Mouse (Mus musculus) forebrain, postnatal 0 days (tissue): ENCODE results near the gene Clcn1. TPM values are rescaled to one million over a fixed set of nuclear protein-coding genes. Genes with fewer than 3 reads are reported as not detected.
A peak's percentile ranks its signal among the peaks of the same experiment; 100 is the strongest.

Experiments used
- ATAC-seq: fragments of 200-750 bp; cut with Nextera tagmentation; 2 replicates; pipeline ENCODE4 v1.8.0; 2017; ENCODE audit warnings: mild to moderate bottlenecking, moderate library complexity
- DNase-seq: peaks from one replicate; pipeline ENCODE4 v3.0.0-alpha.2; 2015
- H3K27ac ChIP-seq: fragments of 300-500 bp; sonication (generic); 2 replicates; pipeline ENCODE4 v1.5.1; 2014; ENCODE audit warnings: low read depth, mild to moderate bottlenecking, antibody characterized with exemption, low read length, moderate library complexity, mixed read lengths
- H3K27me3 ChIP-seq: fragments of 300-500 bp; sonication (generic); 2 replicates; pipeline ENCODE4 v1.6.1; 2014; ENCODE audit warnings: mild to moderate bottlenecking, low read length, mixed read lengths; ENCODE audit not compliant: insufficient read depth
- H3K36me3 ChIP-seq: fragments of 300-500 bp; sonication (generic); 2 replicates; pipeline ENCODE4 v1.6.1; 2014; ENCODE audit warnings: mild to moderate bottlenecking, moderate library complexity; ENCODE audit not compliant: insufficient read depth
- H3K4me1 ChIP-seq: fragments of 300-500 bp; sonication (generic); 2 replicates; pipeline ENCODE4 v1.6.1; 2014; ENCODE audit warnings: antibody characterized with exemption; ENCODE audit not compliant: insufficient read depth
- H3K4me2 ChIP-seq: fragments of 300-500 bp; sonication (generic); 2 replicates; pipeline ENCODE4 v1.6.1; 2014; ENCODE audit warnings: low read depth, mild to moderate bottlenecking, moderate library complexity
- H3K4me3 ChIP-seq: fragments of 300-500 bp; sonication (generic); 2 replicates; pipeline ENCODE4 v1.5.1; 2014; ENCODE audit warnings: low read depth, low read length, mixed read lengths
- H3K9ac ChIP-seq: fragments of 300-500 bp; sonication (generic); 2 replicates; pipeline ENCODE4 v1.6.1; 2014; ENCODE audit warnings: mild to moderate bottlenecking
- H3K9me3 ChIP-seq: fragments of 300-500 bp; sonication (generic); 2 replicates; pipeline ENCODE4 v1.6.1; 2016; ENCODE audit warnings: low read length
- CTCF ChIP-seq: sonication (generic); IDR thresholded peaks from 2 replicates; pipeline ENCODE4 v1.5.1; 2016; ENCODE audit warnings: antibody characterized with exemption, control low read depth, low read depth
- WGBS: fragments of 180-500 bp; shearing (Covaris S2); extraction: QIAGEN DNeasy Blood & Tissue Kit; methylation state at CpG from one replicate; pipeline ENCODE4 v1.1.7; 2014; 5-methylcytosine and 5-hydroxymethylcytosine counted together
- polyA plus RNA-seq: library from polyadenylated mRNA; unstranded; fragments of >200 nt; fragmentation: Nextera tagmentation; extraction: Ambion mirVana; gene quantifications from 2 replicates; pipeline ENCODE4 v1.2.1, GENCODE M21; 2015
- total RNA-seq: library from RNA; depleted of rRNA; stranded (reverse); fragments of >200 nt; gene quantifications from 2 replicates; pipeline ENCODE4 v1.2.3, GENCODE M21; 2014

Clcn1 gene
- total and polyA plus RNA-seq, 2 experiments from 2014 or later = 0.74 to 3.3 TPM

DNA sequence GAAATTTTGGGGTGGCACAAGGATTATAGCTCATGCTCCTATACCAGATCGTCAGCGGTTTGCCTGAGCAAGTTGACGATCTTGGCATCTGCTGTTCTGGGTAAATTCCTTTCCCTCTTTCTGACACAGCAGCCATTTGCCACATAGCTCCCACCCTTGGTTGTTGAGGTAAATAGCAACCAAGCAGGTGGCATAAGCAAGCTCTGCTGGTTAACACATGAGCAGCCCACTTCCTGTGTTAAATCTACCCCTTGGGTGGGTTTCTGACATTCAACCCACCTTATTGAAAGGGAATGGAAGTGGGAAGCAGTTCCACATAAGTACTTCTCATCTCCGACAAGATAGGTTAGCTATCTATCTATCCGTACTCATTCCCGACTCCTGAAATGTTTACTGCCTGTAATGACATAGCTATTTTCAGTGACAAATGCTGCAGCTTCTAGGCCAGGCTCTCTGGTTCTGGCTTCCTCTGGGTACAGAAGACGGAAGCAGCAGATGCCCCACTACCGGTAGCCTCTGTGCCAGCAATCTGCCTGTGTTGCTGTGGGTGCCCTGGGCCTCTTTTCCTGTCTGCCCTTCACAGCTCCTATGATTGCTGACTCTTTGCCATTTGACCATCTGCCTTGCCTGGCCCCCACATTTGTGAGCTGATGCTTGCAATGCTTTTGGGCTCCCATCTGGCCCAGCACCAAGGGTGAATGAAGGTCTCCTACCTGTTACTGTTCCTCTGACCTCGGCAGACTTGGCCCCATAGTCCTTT lies 57.1 kb downstream of the Clcn1 start:
- Histone ChIP-seq H3K9ac (no peak overlapping the region), H3K4me1 (no peaks in the 10 kb centered on the region; the same call in 1 of the 2 replicates), H3K27ac (no peak overlapping the region), H3K36me3 (no peaks in the 10 kb centered on the region), H3K4me2 (no peak overlapping the region), H3K9me3 (no peaks in the 10 kb centered on the region), H3K27me3 (no peaks in the 10 kb centered on the region), H3K4me3 (no peak overlapping the region)
- ATAC-seq (peak; percentile 36; the same call in 1 of the 2 replicates), DNase-seq (no peak)
- WGBS = 78% methylated on average over 9 of the region's 9 CpGs
- no peak for TF ChIP-seq CTCF

GRCm38 (mm10) chr6:42344255-42344654 lies 57.8 kb downstream of the Clcn1 start:
- no peak overlapping the region for H3K4me2 ChIP-seq
- WGBS = 88% methylated on average over 1 of the region's 1 CpGs
- no peak for ATAC-seq
- H3K9ac ChIP-seq = no peak overlapping the region
- no peak for TF ChIP-seq CTCF
- H3K9me3 ChIP-seq = no peaks in the 10 kb centered on the region
- no peak overlapping the region for H3K27ac ChIP-seq
- no peaks in the 10 kb centered on the region; the same call in 1 of the 2 replicates for H3K4me1 ChIP-seq
- no peak for DNase-seq
- no peaks in the 10 kb centered on the region for H3K36me3 ChIP-seq
- H3K4me3 ChIP-seq = no peak overlapping the region
- no peaks in the 10 kb centered on the region for H3K27me3 ChIP-seq

DNA sequence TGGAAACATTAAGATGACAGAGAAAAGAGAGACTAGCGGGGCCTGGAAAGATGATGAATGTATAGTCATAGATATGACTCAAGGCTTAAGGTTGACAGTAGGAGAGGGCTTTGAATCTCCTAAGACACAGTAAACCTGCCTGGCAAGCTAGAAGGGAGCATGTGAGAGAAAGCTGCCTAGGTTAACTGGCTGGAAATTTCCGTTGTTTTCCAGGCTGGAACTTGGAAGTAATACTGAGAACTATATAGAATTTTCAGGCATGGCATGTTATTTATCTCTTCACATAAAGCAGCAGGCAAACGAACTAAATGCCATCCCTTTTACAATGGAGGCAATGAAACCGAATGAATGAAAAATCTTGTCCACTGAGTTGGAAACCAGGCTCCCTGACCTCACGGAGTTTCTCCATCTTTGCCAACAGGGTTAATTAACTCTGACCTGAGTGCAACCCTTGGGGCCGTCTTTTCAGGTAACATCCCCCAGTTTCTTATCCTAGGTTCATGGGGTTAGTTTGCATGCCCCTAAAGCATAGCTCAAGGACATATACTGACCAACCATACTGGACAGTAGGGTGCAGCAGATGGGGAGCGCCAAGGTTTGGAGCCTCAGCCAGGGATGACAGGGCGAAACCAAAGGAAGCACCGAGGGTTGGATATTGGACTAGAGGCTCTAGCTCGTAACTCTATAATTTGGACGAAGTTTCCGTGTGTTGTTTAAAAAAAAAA lies 62.0 kb downstream of the Clcn1 start:
- H3K27ac ChIP-seq = no peak overlapping the region
- peaks cover 3% of the 10 kb centered on the region; the same call in 1 of the 2 replicates for H3K36me3 ChIP-seq
- ATAC-seq (no peak), DNase-seq (no peak)
- H3K4me1 ChIP-seq = peaks cover 10% of the 10 kb centered on the region
- no peaks in the 10 kb centered on the region for H3K27me3 ChIP-seq
- H3K4me2 ChIP-seq = peak overlapping the region; percentile 91
- peak overlapping the region; percentile 70; the same call in 1 of the 2 replicates for H3K4me3 ChIP-seq
- TF ChIP-seq CTCF = no peak
- H3K9ac ChIP-seq = peak overlapping the region; percentile 66; the same call in 1 of the 2 replicates
- no peaks in the 10 kb centered on the region for H3K9me3 ChIP-seq
- WGBS = 31% methylated on average over 12 of the region's 12 CpGs

DNA sequence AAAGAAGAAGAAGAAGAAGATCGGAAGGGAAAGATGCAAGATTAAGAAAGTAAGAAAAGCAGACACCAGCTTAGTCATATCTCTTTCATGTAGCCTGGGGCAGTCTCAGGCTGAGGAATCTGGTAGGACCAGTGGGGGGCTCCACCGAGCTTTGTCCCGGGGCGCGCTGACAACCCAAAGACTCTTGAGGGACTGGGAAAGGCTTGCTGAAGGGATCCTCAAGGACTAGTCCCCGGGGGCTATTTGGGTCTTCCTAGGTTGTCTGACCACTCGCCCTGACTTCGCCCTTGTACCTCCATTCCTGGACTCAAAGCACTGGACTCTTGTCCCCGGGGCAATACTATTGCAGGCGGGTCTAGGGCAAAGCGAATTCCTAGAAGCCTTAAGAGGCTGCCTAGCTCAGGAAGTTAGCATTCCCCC lies 62.5 kb downstream of the Clcn1 start:
- H3K27me3 ChIP-seq = no peaks in the 10 kb centered on the region
- ATAC-seq (peak; percentile 58), DNase-seq (peak; percentile 75)
- H3K4me1 ChIP-seq = peaks cover 10% of the 10 kb centered on the region
- peak overlapping the region; percentile 91 for H3K4me2 ChIP-seq
- H3K9me3 ChIP-seq = no peaks in the 10 kb centered on the region
- peak overlapping the region; percentile 70 for H3K4me3 ChIP-seq
- peak overlapping the region; percentile 66 for H3K9ac ChIP-seq
- peak overlapping the region; percentile 72 for H3K27ac ChIP-seq
- peak; percentile 51 for TF ChIP-seq CTCF
- 2% methylated on average over 11 of the region's 11 CpGs for WGBS
- H3K36me3 ChIP-seq = peaks cover 3% of the 10 kb centered on the region; the same call in 1 of the 2 replicates

DNA sequence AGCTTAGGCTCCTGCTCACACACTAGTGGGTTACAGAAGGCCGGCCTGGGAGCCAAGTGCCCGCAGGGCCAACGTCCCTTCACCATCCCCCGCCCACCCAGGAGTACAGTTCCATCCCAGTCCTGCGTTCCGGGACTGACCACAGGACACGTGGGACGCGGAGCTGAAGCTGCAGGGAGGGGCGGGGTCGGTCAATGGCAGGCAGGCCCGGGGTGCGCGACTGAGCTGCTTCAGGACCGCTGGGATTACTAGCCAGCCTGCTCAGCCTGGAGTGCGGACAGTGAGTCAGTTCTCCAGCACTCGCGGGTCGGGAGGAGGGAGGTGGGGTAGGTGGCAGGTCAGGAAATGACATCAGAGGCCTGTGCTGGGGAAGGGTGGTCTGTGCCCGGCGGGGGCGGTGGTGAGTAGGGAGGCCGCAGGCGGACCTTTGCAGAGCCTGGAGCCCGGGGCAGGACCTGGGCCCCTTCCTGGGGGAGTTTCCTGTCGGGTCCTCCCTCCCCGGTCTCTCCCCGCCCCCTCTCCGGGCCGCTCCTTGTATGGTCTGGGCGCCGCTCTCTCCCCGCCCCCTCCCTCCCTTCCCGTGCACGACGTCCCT lies 63.0 kb downstream of the Clcn1 start, which contains the start of gene Zyx:
TSS of gene Zyx (plus strand) at position 205 of the 595 bp plus-strand sequence.
- WGBS = under 1% methylated on average over 22 of the region's 36 CpGs
- H3K27ac ChIP-seq = peak within 1 kb of the TSS; percentile 72
- H3K4me2 ChIP-seq = peak within 1 kb of the TSS; percentile 91
- H3K4me1 ChIP-seq = peaks cover 10% of the 10 kb centered on the region
- H3K27me3 ChIP-seq = no peaks in the 10 kb centered on the region
- ATAC-seq (peak; percentile 90), DNase-seq (peak; percentile 79)
- H3K9ac ChIP-seq = peak within 1 kb of the TSS; percentile 66
- H3K9me3 ChIP-seq = no peaks in the 10 kb centered on the region
- H3K4me3 ChIP-seq = peak within 1 kb of the TSS; percentile 70
- peak; percentile 47 for TF ChIP-seq CTCF
- peaks cover 3% of the 10 kb centered on the region; the same call in 1 of the 2 replicates for H3K36me3 ChIP-seq

DNA sequence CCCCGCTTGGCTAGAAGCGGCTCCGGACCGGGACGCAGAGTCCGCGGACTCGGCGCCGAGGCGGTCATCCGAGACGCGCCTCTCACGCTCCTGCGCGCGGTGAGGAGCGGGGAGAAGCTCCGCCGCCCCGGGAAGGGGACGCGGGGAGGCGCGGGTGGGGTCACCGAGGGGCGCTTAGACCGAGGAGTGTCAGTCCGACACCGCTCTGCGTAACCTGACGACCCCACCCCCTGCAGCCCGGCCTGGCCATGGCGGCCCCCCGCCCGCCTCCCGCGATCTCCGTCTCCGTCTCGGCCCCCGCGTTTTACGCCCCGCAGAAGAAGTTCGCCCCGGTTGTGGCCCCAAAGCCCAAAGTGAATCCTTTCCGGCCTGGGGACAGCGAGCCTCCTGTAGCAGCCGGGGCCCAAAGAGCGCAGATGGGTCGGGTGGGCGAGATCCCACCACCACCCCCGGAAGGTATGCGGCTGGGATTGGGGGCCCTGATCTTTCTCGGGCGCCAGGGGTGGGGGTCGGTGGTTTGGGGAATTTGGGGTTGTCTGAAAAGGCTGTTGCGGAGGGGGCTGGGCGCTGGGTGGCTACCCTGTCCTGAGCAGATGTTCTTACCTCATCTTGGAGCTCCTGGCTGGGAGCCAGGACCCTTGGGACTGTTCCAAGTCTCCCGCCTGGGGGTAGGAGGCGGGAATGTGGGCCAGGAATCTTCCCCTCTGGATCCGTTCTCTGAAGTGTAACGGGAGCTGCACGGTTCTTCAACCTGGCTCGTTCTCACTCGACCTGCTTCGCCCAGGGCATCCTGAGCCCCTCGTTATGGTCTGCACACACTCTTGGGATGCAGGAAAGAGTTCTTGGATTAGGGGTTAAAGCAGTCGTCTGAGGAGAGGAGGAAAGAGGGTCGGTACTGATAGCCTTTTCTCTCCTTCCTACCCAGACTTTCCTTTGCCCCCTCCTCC lies 63.8 kb downstream of the Clcn1 start:
- H3K4me3 ChIP-seq = peak overlapping the region; percentile 70
- no peak for TF ChIP-seq CTCF
- H3K9ac ChIP-seq = peak overlapping the region; percentile 66
- H3K4me2 ChIP-seq = peak overlapping the region; percentile 91
- H3K27ac ChIP-seq = peak overlapping the region; percentile 72
- H3K36me3 ChIP-seq = peaks cover 3% of the 10 kb centered on the region; the same call in 1 of the 2 replicates
- peaks cover 10% of the 10 kb centered on the region for H3K4me1 ChIP-seq
- DNase-seq (peak; percentile 67), ATAC-seq (peak; percentile 16)
- no peaks in the 10 kb centered on the region for H3K27me3 ChIP-seq
- H3K9me3 ChIP-seq = no peaks in the 10 kb centered on the region
- WGBS = 5% methylated on average over 70 of the region's 72 CpGs
